Mouse (Mus musculus) adipose tissue, adult 10 weeks (tissue): ENCODE data around the gene Ccz1. TPM values are rescaled to one million over a fixed set of nuclear protein-coding genes. Genes with fewer than 3 reads are reported as not detected.

Experiments used
- polyA plus RNA-seq: library from polyadenylated mRNA; stranded (reverse); fragments of 350-450 nt; fragmentation: Illumina TruSeq; extraction: RNeasy Lipid Tissue Mini Kit (QIAGEN cat#74804); gene quantifications from one replicate; pipeline ENCODE4 v1.2.3, GENCODE M21; 2014; ENCODE audit warnings: low read depth, low replicate concordance

Gene Ccz1
- 50.8 TPM for polyA plus RNA-seq

DNA sequence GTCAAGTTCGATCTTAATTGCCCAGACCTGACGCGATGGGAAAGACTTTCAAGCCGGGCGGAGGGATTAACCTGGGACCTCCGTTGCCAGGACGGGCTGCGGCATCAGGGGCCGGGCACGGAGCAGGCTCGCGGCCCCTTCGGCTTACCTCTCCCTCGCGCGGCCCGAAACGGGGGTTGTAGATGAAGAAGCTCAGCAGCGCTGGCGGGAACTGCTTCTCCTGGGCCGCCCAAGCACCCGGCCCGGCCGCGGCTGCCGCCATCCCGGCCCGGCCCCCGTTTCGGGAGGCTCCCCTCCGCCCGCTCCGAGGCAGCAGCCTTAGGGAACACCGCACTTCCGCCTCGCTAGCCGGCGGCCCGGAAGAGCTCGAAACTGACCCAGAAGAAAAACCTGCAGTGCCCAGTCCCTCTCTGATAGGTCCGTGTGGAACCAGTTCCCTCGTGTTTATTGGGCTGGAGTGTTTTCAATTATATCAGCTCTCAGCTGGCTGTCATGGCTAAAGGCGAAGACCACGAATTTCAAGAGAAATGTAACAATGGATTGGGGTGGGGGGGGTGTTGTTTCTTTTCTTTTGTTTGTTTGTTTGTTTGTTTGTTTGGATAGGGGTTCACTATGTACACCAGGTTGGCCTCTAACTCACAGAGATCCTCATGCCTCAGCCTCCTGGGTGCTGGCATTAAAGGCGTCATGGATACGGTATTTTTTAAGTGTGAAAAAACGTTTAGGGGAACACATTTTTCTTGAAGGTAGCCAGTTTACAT is at the start of gene Ccz1:
TSS of gene Ccz1 (minus strand) at position 327 of the 761 bp plus-strand sequence.

DNA sequence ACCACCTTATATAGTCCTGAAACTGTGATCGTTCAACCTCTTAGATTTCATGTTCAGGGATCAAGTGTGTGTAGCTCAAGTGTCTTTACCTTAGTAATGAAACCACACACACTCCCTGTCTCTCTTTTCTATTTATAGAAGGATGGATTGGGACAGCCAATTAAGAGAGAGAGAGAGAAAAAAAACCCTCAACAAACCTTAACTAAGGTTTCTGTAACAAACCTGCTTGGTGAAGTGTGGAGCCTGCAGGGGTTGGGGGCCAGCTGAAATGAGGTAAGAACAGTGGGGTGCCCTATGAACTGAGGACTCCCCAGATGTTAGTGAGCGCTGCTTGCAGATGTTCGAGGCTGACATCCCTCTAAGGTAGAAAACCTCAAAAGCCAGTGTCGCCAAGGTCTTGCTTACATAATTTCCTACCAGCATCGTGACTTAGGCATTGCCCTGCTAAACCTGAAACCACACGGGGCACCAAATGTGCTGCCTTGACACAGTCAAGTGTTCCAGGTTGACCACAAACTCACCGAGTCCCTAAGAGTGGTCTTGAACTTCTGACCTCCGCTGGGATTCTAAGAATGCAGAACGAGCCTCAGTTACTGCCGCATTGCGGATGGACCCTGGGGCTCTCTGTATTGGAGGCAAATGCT is 12.1 kb upstream of the Ccz1 start, which contains the start of gene Ocm:
TSS of gene Ocm (minus strand) at position 51 of the 644 bp plus-strand sequence.

Other genes with a start within 250 kb of the Ccz1 start
- gene Eif2ak1, start 197.1 kb downstream of the Ccz1 start, polyA plus RNA-seq = 25.0 TPM
- gene Ankrd61, start 117.2 kb downstream of the Ccz1 start, polyA plus RNA-seq = 3.3 TPM
- 25.0 TPM for gene Aimp2, start 105.0 kb downstream of the Ccz1 start, polyA plus RNA-seq
- 6.5 TPM for gene Pms2, start 104.9 kb downstream of the Ccz1 start, polyA plus RNA-seq
- gene Gm42421, start 86.7 kb downstream of the Ccz1 start, polyA plus RNA-seq = not detected
- 6.7 TPM for gene Rsph10b, start 81.8 kb downstream of the Ccz1 start, polyA plus RNA-seq
- gene Ocm, start 11.8 kb upstream of the Ccz1 start, polyA plus RNA-seq = not detected
- 9.7 TPM for gene Lmtk2, start 85.6 kb upstream of the Ccz1 start, polyA plus RNA-seq
- gene Bhlha15, start 175.4 kb upstream of the Ccz1 start, polyA plus RNA-seq = 0.21 TPM
- 31.0 TPM for gene Tecpr1, start 208.7 kb upstream of the Ccz1 start, polyA plus RNA-seq
- gene Bri3, start 229.6 kb upstream of the Ccz1 start, polyA plus RNA-seq = 108 TPM